Mouse (Mus musculus): ENCODE measurements around the gene Clk2.

- TF ChIP-seq CTCF (IDR thresholded peaks at IDR 0.05; ENCODE audit: low read depth): no peak
- no peak for TF ChIP-seq EP300 (optimal IDR thresholded peaks at IDR 0.05)
These were observed 60.2 kb downstream of the Clk2 start for GRCm38 (mm10) chr3:89224796-89225195.
